ENCODE assay signal across 8 mouse cellular contexts in genomic region chr19:16131831-16132230, GRCm38 (mm10). TPM values are rescaled to one million over a fixed set of nuclear protein-coding genes. Genes with fewer than 3 reads are reported as not detected.
A peak's percentile ranks its signal among the peaks of the same experiment; 100 is the strongest.
DNase-seq lines count a peak whose midpoint lies in the region; ATAC-seq lines count a peak whose summit lies in the region.

No protein-coding gene starts in this region.

- no peaks in the 10 kb centered on the region for H3K36me3 ChIP-seq in embryonic facial prominence, embryonic 11.5 days (replicated peaks; ENCODE audit: control insufficient read depth, insufficient read depth, low read depth, low read length)
- no peaks in the 10 kb centered on the region for H3K36me3 ChIP-seq in intestine, embryonic 14.5 days (ENCODE audit: control insufficient read depth, insufficient read depth, low read length)
- no peaks in the 10 kb centered on the region for H3K36me3 ChIP-seq in midbrain, embryonic 14.5 days (ENCODE audit: control insufficient read depth, insufficient read depth, low read length)

- H3K27ac ChIP-seq in embryonic facial prominence, embryonic 11.5 days (replicated peaks; ENCODE audit: low read depth, low read length): no peak overlapping the region; the same call in 1 of the 2 replicates
- peak overlapping the region; percentile 99 for H3K27ac ChIP-seq in intestine, embryonic 14.5 days (ENCODE audit: low read depth)
- peak overlapping the region; percentile 99 for H3K27ac ChIP-seq in midbrain, embryonic 14.5 days (replicated peaks; ENCODE audit: low read depth, low read length)

- WGBS in embryonic facial prominence, embryonic 11.5 days: 13% methylated on average over 6 of the region's 6 CpGs
- 17% methylated on average over 6 of the region's 6 CpGs for WGBS in intestine, embryonic 14.5 days
- 11% methylated on average over 6 of the region's 6 CpGs for WGBS in midbrain, embryonic 14.5 days

- peak overlapping the region; percentile 97 for H3K9ac ChIP-seq in embryonic facial prominence, embryonic 11.5 days (replicated peaks; ENCODE audit: low read length)
- H3K9ac ChIP-seq in intestine, embryonic 14.5 days (ENCODE audit: low read length): peak overlapping the region; percentile 98
- peak overlapping the region; percentile 98 for H3K9ac ChIP-seq in midbrain, embryonic 14.5 days (replicated peaks; ENCODE audit: low read length)

- no peaks in the 10 kb centered on the region for H3K27me3 ChIP-seq in embryonic facial prominence, embryonic 11.5 days (ENCODE audit: control insufficient read depth, insufficient read depth, low read length)
- H3K27me3 ChIP-seq in intestine, embryonic 14.5 days (replicated peaks; ENCODE audit: control insufficient read depth, insufficient read depth, low read length): no peaks in the 10 kb centered on the region
- H3K27me3 ChIP-seq in midbrain, embryonic 14.5 days (ENCODE audit: control insufficient read depth, insufficient read depth, low read length): no peaks in the 10 kb centered on the region

- DNase-seq in kidney, adult 9 months: peak; percentile 54
- DNase-seq in kidney, adult 18-20 months: no peak
- peak; percentile 11 for DNase-seq in embryonic facial prominence, embryonic 11.5 days (ENCODE audit: low spot score)
- no peak for DNase-seq in intestine, embryonic 14.5 days (ENCODE audit: low spot score)
- no peak for DNase-seq in midbrain, embryonic 14.5 days
- DNase-seq in retina, embryonic 14.5 days (ENCODE audit: low spot score): no peak
- no peak for DNase-seq in spleen, postnatal 36 days (ENCODE audit: low spot score in 2 of 2)

- ATAC-seq in embryonic facial prominence, embryonic 11.5 days (replicated peaks; ENCODE audit: insufficient number of reproducible peaks, low FRiP score, low TSS enrichment, low read depth): peak; percentile 1; the same call in 1 of the 2 replicates
- no peak for ATAC-seq in intestine, embryonic 14.5 days (replicated peaks; ENCODE audit: low FRiP score, low TSS enrichment, low read depth)
- ATAC-seq in midbrain, embryonic 14.5 days (ENCODE audit: low FRiP score, low TSS enrichment): no peak
- ATAC-seq in granulocyte monocyte progenitor cell, adult 5-6 weeks (replicated peaks; ENCODE audit: poor library complexity, severe bottlenecking): no peak

- no peaks in the 10 kb centered on the region for H3K9me3 ChIP-seq in embryonic facial prominence, embryonic 11.5 days (replicated peaks; ENCODE audit: control insufficient read depth, low read length)
- no peaks in the 10 kb centered on the region for H3K9me3 ChIP-seq in intestine, embryonic 14.5 days (ENCODE audit: control insufficient read depth, low read length)
- H3K9me3 ChIP-seq in midbrain, embryonic 14.5 days (ENCODE audit: control insufficient read depth, low read length): no peaks in the 10 kb centered on the region

- peak overlapping the region; percentile 97 for H3K4me3 ChIP-seq in embryonic facial prominence, embryonic 11.5 days (ENCODE audit: low read depth, low read length)
- H3K4me3 ChIP-seq in intestine, embryonic 14.5 days (ENCODE audit: low read depth, low read length): peak overlapping the region; percentile 89
- H3K4me3 ChIP-seq in midbrain, embryonic 14.5 days (replicated peaks; ENCODE audit: low read depth, low read length): peak overlapping the region; percentile 86

- H3K4me2 ChIP-seq in embryonic facial prominence, embryonic 11.5 days (ENCODE audit: low read depth, low read length): peak overlapping the region; percentile 64
- H3K4me2 ChIP-seq in intestine, embryonic 14.5 days (ENCODE audit: low read length): peak overlapping the region; percentile 62
- peak overlapping the region; percentile 84 for H3K4me2 ChIP-seq in midbrain, embryonic 14.5 days (ENCODE audit: low read length)

- H3K4me1 ChIP-seq in embryonic facial prominence, embryonic 11.5 days (ENCODE audit: control insufficient read depth, insufficient read depth, low read length): no peaks in the 10 kb centered on the region
- peaks cover 25% of the 10 kb centered on the region for H3K4me1 ChIP-seq in intestine, embryonic 14.5 days (replicated peaks; ENCODE audit: control insufficient read depth, insufficient read depth, low read length)
- peaks cover 17% of the 10 kb centered on the region for H3K4me1 ChIP-seq in midbrain, embryonic 14.5 days (ENCODE audit: control insufficient read depth, insufficient read depth, low read length)

RNA-seq across cellular contexts. Expression of gene Gnaq, which starts 0.8 kb away (rescaled TPM):
- polyA plus RNA-seq in embryonic facial prominence, embryonic 11.5 days (2014; fragmentation: Nextera tagmentation; extraction: Ambion mirVana): 15.2 and 16.2 TPM in 2 replicates
- polyA plus RNA-seq in intestine, embryonic 14.5 days (2014; fragmentation: Nextera tagmentation; extraction: Ambion mirVana): 18.4 and 18.8 TPM in 2 replicates
- 52.7 and 86.7 TPM in 2 replicates for polyA plus RNA-seq in midbrain, embryonic 14.5 days (2014; fragmentation: Nextera tagmentation; extraction: Ambion mirVana)
- total RNA-seq in granulocyte monocyte progenitor cell, adult 5-6 weeks (2014; fragmentation: Nextera tagmentation): 21.2 and 28.6 TPM in 2 replicates
- 12.3 and 16.3 TPM in 2 replicates for total RNA-seq in granulocyte monocyte progenitor cell, adult 5-6 weeks (2017)

Comparison
In these comparisons a context has a peak if more than half of its experiments do, and no peak if none do; other contexts are left out.
1. DNase-seq: peak in kidney, adult 9 months (single experiment) and embryonic facial prominence, embryonic 11.5 days (single experiment); none in kidney, adult 18-20 months (single experiment), intestine, embryonic 14.5 days (single experiment), midbrain, embryonic 14.5 days (single experiment), retina, embryonic 14.5 days (single experiment) and spleen, postnatal 36 days (0 of 2).
2. Peak in every context shown above with its lines, with median percentiles within 50 percentile points of each other: H3K4me2 ChIP-seq, H3K4me3 ChIP-seq and H3K9ac ChIP-seq.